Mouse (Mus musculus) monocyte, adult 2 months (primary cell): ENCODE data around the gene Rpl3.

Experiments used
- DNase-seq, 2 experiments: peaks; one replicate each; pipeline ENCODE4 v3.0.0; 2022; ENCODE audit warnings: low spot score in 2 of 2, low read depth in 1 of 2

The Rpl3 gene

DNA sequence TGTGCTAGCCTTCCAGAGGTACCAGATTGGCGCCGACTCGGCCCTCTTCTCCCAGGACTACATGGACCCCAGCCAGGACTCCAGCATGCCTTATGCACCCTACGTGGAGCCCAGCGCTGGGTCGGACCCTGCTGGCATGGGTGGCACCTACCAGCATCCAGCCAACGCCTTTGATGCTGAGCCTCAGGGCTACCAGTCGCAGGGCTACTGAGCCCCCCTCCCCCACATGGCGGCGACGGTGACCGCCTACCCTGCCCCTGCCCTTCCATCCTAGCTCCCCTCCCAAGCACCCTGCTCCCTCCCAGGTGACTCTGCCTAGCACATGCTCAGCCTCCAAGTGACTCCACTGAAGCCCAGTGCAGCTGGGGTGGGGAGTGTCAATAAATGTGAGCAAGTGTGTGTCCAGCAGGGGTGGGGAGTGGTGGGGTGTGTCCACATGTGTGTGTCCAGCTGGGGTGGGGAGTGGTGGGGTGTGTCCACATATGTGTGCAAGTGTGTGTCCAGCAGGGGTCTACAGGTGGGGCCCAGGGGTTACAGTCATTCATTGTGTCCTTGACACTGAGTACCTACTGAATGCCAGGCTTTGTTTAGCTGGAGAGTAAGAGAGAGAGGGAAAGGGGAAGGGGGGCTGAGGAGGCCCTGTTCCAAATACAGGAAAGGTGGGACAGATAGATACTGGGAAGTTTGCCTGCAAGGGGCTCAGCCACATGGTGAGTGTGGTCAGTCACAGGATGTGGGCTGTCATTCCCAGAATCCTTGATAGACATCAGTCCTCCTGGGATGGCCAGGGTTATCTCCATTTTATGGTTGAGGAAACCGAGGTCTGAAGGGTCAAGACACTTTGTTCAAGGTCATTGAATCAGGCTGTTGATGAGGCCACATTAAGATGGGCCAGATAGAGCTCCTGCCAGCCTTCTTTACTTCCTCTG is 24.5 kb upstream of the Rpl3 start:
- DNase-seq, result no peak

- no peak for DNase-seq
Observed at GRCm38 (mm10) chr15:80115256-80115655, 23.6 kb upstream of the Rpl3 start.

- DNase-seq, result no peak
Observed at GRCm38 (mm10) chr15:80114414-80114813, 22.7 kb upstream of the Rpl3 start.

DNA sequence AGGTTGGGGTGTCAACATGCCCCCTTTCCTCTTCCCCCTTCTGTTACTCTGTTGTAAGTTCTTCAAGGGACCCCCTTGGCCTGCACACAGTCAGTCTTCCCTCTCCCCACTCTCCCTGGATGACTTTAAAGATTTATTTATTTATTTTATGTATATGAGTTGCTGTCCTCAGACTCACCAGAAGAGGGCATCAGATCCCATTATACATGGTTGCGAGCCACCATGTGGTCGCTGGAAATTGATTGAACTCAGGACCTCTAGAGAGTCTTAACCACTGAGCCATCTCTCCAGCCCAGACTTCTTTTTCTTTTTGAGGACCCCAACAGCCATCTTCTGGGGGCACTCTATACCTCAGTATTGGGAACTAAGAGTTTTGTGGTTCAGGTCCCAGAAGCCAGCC is 20.8 kb upstream of the Rpl3 start:
- DNase-seq, result no peak

DNA sequence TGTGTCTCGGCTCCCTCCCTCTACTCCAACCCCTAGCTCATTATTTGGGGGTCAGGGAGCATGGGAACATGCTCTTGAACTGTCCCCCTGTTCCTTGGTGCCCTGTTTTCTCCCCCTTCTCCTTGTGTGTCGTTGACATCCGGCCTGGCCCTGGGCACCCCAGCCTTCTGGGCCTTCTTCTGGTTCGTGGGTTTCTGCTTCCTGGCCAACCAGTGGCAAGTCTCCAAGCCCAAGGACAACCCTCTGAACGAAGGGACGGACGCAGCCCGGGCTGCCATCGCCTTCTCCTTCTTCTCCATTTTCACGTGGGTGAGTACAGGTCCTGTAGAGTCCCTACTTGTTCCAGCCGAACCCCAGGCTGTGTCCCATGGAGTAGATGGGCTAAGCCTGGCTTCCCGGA is 19.8 kb upstream of the Rpl3 start:
- DNase-seq, result no peak

DNA sequence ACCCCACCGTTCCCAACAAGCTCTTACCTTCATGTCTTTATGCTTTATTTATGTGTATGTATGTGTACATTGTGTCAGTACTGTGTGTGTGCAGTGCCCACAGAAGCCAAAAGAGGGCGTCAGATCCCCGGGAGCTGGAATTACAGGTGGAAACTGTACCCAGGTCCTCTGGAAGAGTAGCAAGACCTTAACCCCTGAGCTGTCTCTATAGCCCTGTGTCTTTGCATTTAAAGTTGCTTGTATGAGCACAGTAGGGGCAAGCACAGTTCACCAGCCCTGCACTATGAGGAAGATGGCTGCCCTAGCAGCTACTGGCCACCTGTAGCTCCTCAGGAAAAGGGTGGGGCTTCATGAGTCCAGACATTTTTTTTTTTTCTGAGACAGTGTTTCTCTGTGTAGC is 15.9 kb upstream of the Rpl3 start:
- DNase-seq, result no peak

- DNase-seq, result no peak
Observed at GRCm38 (mm10) chr15:80107143-80107542, 15.5 kb upstream of the Rpl3 start.

DNA sequence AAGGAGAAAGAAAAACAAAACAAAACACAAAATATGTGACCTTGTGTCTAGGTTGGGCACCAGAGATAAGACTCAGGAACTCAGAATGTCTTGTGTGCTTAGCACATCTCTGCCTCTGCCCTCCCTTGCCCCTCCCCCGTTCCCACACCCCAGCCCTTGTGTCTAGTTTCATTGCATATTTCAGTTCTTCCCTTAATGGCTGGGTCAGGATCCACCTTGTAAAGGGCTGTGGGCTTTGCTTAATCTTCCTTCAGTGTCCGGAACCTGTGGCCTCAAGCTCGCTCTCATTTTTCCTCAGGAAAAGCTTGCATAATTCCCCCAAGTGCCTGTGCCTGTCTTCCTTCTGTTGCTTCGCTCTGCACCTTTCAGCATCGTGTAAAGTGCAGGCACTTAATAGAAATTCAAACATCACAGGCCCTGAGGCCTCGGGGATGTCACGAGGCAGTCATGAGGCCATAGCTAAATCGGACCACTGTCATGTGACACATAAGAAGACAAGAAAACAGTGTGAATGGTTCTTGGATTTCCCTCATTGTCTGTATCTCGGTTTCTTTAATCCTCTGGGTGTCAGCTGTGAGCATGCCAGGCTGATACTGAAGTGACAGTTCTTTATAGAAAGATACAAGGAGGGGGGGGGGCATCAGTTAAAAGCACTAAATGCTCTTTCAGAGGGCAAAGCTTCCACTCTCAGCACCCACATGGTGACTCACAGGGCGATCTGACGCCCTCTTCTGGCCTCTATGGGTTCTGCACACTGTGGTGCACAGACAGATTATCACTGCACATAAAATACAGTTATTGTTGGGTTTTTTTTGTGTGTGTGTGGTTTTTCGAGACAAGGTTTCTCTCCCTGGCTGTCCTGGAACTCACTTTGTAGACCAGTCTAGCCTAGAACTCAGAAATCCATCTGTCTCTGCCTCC is 14.1 kb upstream of the Rpl3 start:
- no peak for DNase-seq

GRCm38 (mm10) chr15:80102495-80102894 is 10.8 kb upstream of the Rpl3 start:
- DNase-seq, result no peak

GRCm38 (mm10) chr15:80101503-80101902 is 9.8 kb upstream of the Rpl3 start:
- DNase-seq, result no peak

DNA sequence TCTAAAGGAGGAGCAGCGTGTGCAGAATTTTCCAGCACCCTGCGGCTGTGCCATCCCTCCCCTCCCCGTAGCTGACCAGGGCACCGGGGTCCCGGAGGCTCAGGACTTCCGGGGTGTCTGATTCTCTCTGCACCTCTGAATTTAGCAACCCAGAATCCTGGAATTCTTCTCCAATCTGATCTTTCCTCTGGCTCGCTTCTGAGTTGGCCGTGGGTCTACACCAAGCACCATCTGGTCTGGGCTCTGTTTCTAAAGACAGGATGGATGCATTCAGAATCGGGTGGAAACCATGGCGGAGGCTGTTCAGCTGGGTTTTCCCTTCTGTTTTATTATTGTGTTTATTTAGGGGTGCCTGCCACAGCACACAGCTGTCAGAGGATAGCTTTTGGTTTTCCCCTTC is 9.2 kb upstream of the Rpl3 start:
- DNase-seq, result no peak

- no peak for DNase-seq
Observed at GRCm38 (mm10) chr15:80100196-80100595, 8.5 kb upstream of the Rpl3 start.

- DNase-seq, result no peak
Observed at GRCm38 (mm10) chr15:80099477-80099876, 7.8 kb upstream of the Rpl3 start.

DNA sequence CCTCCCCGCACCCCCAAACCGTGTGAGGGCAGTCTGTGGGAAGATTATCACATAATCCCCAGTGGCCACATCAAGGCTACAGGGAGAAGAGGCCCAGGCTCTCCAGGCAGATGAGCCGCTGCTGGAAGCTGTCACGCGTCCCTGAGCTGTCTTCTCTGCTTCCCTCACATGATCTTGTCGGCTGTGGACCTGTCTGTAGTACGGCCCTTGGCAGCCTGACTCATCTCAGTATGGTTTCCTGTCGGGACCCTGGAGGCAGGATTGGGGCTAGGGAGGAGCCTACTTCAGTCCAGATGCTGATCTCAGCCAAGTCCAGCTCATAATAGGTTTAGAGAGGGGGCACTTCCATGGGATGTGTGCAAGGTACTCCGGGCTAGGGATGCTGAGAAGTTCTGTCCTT is 7.1 kb upstream of the Rpl3 start:
- no peak for DNase-seq

DNA sequence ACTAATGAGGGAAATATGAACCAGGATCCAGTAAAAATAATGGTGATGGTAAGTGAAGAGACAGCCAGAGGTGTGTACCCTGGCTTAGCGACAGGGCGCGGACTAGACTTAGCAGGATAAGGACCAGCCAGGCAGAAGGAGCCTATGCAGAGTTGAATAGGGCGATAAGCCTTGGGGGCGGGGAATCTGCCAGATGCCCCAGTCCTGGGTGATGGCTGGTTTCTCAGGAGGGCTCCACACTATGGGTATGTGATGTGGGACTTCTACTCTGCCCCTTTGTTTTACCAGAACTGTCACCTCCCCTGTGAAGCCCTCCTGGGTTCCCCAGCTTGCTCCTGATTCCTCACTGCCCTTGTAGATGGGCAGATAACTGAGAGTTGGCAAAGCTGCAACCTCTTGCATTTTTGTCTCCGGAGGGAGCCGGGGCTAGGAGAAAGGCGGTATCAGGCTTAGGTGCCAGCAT is 6.4 kb upstream of the Rpl3 start:
- DNase-seq, result no peak

DNA sequence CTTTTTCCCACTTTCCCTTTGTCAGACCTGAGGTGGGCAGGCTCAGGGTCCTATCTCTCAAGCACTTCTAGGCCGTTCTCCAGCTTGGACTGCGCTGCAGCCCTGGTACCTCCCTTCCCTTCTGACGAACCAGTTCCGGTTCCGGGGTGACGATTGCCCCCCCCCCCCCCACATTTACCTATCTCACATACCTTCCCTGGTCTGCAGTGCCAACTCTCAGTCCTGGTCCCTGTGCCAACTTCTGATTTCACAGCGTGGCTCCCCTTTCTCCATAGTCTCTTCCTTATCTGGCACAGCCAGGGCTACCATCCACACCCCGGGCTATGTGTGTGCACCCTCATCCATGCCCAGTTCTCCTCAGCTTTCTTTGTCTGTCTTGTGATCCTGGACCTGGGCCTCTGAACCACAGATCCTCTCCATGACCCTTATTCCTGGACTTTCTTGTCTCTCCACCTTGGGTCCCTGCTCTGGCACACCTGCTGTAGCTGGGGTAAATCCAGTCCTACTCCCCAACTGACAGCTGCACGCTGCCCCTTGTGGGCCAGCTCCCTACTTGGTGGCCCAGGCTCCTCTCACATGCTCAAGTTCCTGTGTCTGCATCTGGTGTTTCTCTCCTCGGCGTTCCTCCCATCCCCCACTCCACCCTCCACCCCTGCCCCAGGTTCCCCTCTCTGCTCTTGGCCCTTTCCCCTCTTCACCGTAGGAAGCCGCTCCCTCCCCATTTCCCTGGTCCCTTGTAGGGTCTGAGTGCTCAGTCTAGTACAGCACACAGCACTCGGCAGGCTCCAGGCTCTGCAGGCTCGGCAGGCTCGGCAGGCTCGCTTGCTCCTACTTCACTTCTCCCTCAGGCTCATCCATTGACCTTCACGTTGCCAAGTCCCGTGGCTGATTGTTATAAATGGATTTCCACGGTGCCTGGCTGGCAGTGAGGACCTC is 5.5 kb upstream of the Rpl3 start:
- no peak for DNase-seq

DNA sequence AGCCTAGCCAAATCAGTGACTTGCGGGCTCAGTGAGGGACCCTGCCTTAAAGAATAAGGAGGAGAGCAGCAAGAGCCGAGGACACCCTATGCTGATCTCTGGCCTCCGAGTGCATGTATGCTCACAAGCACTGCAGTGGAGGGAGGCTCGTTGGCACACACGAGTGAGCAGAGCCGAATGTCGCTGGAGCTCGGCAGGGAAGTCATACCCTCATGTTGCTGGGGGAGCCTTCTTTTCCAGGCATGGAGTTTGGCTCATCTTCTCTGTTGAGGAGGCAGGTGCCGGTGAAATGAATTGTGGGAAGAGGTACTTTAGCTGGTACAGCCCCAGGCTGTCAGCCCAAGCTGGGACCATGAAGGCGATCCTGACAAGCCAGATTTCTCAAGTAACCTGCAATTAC is 4.7 kb upstream of the Rpl3 start:
- no peak for DNase-seq

DNA sequence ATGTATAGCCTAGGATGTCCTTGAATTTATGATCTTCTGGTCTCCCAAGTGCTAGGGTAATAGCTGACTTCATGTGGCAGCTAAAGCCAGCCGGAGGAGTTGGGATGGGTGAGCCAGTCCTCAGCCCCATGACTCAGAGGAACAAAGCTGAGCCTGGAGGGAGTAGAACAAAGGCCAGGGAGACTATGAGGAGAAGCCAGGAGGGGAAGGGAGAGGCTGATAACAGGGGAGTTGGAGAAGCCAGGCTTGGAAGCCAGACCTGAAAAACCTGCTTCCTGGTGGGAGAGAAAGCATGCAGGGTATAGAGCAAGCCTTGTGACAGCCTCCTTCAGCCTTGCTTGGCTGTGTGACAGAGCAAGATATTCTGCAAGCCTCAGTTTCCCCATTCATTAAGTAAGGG is 3.9 kb upstream of the Rpl3 start:
- no peak for DNase-seq

- DNase-seq, result no peak
Observed at GRCm38 (mm10) chr15:80094201-80094600, 2.5 kb upstream of the Rpl3 start.

DNA sequence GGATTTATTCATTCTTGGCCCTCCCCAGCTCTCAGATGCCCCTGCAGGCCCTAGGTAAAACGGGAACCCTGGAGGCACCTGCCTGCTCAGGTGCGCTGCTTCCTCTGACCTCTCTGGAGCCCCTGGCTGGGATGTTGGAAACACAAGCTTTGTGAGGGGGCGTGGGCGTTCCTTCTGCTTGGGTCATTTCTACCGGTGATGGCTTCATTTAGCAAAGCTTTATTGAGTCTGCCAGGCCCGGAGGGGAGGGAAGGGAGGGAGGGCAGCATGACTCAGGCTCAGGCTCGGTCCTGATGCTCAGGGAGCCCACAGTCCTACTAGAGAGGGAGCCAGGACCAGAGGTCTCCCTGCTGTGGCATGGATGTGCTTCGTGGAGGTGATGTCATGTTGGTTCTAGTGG is 931 bp upstream of the Rpl3 start:
- DNase-seq, result no peak

- no peak for DNase-seq
Observed at GRCm38 (mm10) chr15:80092041-80092441, 373 bp upstream of the Rpl3 start.
